In the genomic region with DNA sequence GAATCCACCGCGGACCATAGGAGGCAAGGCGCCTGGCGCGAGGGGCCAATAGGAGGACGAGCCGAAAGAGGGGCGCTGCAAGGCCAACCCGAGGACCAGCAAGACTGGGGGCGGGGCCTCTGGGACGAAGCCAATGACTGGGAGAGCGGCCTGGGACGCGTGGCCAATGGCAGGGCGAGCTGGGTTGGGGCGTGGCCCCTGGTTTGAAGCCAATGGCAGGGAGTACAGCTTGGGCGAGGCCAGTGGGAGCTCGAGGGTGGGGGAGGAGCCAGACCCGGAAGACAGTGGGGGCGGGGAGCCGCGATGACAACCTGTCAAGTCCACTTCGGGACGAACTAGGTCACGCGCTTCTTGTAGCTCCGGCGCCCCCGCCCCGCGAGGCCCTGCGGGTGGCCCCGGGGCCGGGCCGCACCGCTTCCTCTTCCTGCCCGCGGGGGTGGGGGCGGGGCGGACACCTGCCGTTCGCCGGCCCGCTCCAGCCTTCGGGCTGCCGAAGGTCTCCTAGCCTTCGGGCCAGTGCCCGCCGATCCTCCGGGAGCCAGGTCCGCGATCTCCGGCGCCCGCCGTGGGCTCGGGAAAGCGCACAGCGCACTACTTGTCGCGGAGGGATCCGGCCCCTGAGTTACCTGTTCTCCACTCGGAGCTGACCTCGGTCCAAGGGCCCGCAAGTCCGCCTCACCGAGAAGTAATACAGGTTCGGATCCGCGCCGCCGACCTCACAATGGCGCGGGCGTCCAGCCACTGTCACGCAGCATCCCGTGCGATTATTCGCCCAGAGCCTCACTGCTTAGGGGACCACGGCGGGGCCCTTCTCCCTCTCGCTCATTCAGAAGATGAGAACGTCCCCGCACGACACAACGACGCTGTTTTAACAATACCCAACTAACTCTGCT, we compare ENCODE assay signal across 7 mouse cellular contexts. TPM values are rescaled to one million over a fixed set of nuclear protein-coding genes. Genes with fewer than 3 reads are reported as not detected.
A peak's percentile ranks its signal among the peaks of the same experiment; 100 is the strongest.
DNase-seq lines count a peak whose midpoint lies in the region; ATAC-seq lines count a peak whose summit lies in the region.

No protein-coding gene starts in this region.

- H3K36me3 ChIP-seq in embryonic facial prominence, embryonic 11.5 days (replicated peaks; ENCODE audit: control insufficient read depth, insufficient read depth, low read depth, low read length) = no peaks in the 10 kb centered on the region
- no peaks in the 10 kb centered on the region for H3K36me3 ChIP-seq in limb, embryonic 10.5 days
- H3K36me3 ChIP-seq in midbrain, embryonic 13.5 days = no peaks in the 10 kb centered on the region

- under 1% methylated on average over 72 of the region's 87 CpGs for WGBS in embryonic facial prominence, embryonic 11.5 days
- WGBS in limb, embryonic 10.5 days = under 1% methylated on average over 86 of the region's 87 CpGs
- under 1% methylated on average over 67 of the region's 87 CpGs for WGBS in midbrain, embryonic 13.5 days

- peak overlapping the region; percentile 47 for H3K9ac ChIP-seq in embryonic facial prominence, embryonic 11.5 days (replicated peaks; ENCODE audit: low read length)
- H3K9ac ChIP-seq in midbrain, embryonic 13.5 days (replicated peaks) = peak overlapping the region; percentile 78

- H3K9me3 ChIP-seq in embryonic facial prominence, embryonic 11.5 days (replicated peaks; ENCODE audit: control insufficient read depth, low read length) = no peaks in the 10 kb centered on the region
- H3K9me3 ChIP-seq in limb, embryonic 10.5 days (replicated peaks) = no peaks in the 10 kb centered on the region
- no peaks in the 10 kb centered on the region for H3K9me3 ChIP-seq in midbrain, embryonic 13.5 days

- peak; percentile 100 for DNase-seq in adrenal gland, postnatal 14 days
- peak; percentile 100 for DNase-seq in embryonic facial prominence, embryonic 11.5 days (ENCODE audit: low spot score)
- DNase-seq in kidney, adult 11 months = peak; percentile 100
- peak; percentile 99 for DNase-seq in limb, embryonic 10.5 days (ENCODE audit: low spot score)
- peak; percentile 99 for DNase-seq in spleen, adult 12 weeks (ENCODE audit: low spot score)

- peak overlapping the region; percentile 89 for H3K27ac ChIP-seq in embryonic facial prominence, embryonic 11.5 days (replicated peaks; ENCODE audit: low read depth, low read length)
- H3K27ac ChIP-seq in limb, embryonic 10.5 days = peak overlapping the region; percentile 94
- peak overlapping the region; percentile 98 for H3K27ac ChIP-seq in midbrain, embryonic 13.5 days

- peak overlapping the region; percentile 54 for H3K4me2 ChIP-seq in embryonic facial prominence, embryonic 11.5 days (ENCODE audit: low read depth, low read length)
- H3K4me2 ChIP-seq in midbrain, embryonic 13.5 days (replicated peaks) = peak overlapping the region; percentile 65

- no peaks in the 10 kb centered on the region for H3K27me3 ChIP-seq in embryonic facial prominence, embryonic 11.5 days (ENCODE audit: control insufficient read depth, insufficient read depth, low read length)
- H3K27me3 ChIP-seq in limb, embryonic 10.5 days (ENCODE audit: low read depth, poor library complexity, severe bottlenecking) = peaks cover 8% of the 10 kb centered on the region
- no peaks in the 10 kb centered on the region for H3K27me3 ChIP-seq in midbrain, embryonic 13.5 days

- ATAC-seq in embryonic facial prominence, embryonic 11.5 days (replicated peaks; ENCODE audit: insufficient number of reproducible peaks, low FRiP score, low TSS enrichment, low read depth) = peak; percentile 100
- ATAC-seq in granulocyte monocyte progenitor cell, adult 5-6 weeks (replicated peaks; ENCODE audit: poor library complexity, severe bottlenecking) = peak; percentile 92
- ATAC-seq in midbrain, embryonic 13.5 days = peak; percentile 100

- H3K4me1 ChIP-seq in embryonic facial prominence, embryonic 11.5 days (ENCODE audit: control insufficient read depth, insufficient read depth, low read length) = no peaks in the 10 kb centered on the region
- peaks cover 21% of the 10 kb centered on the region for H3K4me1 ChIP-seq in limb, embryonic 10.5 days
- H3K4me1 ChIP-seq in midbrain, embryonic 13.5 days (replicated peaks) = peaks cover 5% of the 10 kb centered on the region; the same call in 1 of the 2 replicates

- H3K4me3 ChIP-seq in embryonic facial prominence, embryonic 11.5 days (ENCODE audit: low read depth, low read length) = peak overlapping the region; percentile 67
- peak overlapping the region; percentile 77 for H3K4me3 ChIP-seq in limb, embryonic 10.5 days
- peak overlapping the region; percentile 68 for H3K4me3 ChIP-seq in midbrain, embryonic 13.5 days (replicated peaks)

RNA-seq across cellular contexts. Expression of a gene that starts 13.9 kb away (rescaled TPM):
- not detected in 2 replicates for total RNA-seq in adrenal gland, postnatal 14 days (2021)
- not detected in 2 replicates for polyA plus RNA-seq in embryonic facial prominence, embryonic 11.5 days (2014; fragmentation: Nextera tagmentation; extraction: Ambion mirVana)
- total RNA-seq in granulocyte monocyte progenitor cell, adult 5-6 weeks (2014; fragmentation: Nextera tagmentation) = not detected in 2 replicates
- not detected in 2 replicates for total RNA-seq in granulocyte monocyte progenitor cell, adult 5-6 weeks (2017)
- polyA plus RNA-seq in limb, embryonic 10.5 days (2016; fragmentation: Nextera tagmentation; extraction: Ambion mirVana) = not detected in 2 replicates
- 0.10 and 0.11 TPM in 2 replicates for polyA plus RNA-seq in midbrain, embryonic 13.5 days (2015; fragmentation: Nextera tagmentation; extraction: Ambion mirVana)

RNA-seq across cellular contexts. Expression of a gene that starts 31.2 kb away (rescaled TPM):
- 54.3 and 55.9 TPM in 2 replicates for total RNA-seq in adrenal gland, postnatal 14 days (2021)
- polyA plus RNA-seq in embryonic facial prominence, embryonic 11.5 days (2014; fragmentation: Nextera tagmentation; extraction: Ambion mirVana) = 14.0 and 15.8 TPM in 2 replicates
- total RNA-seq in granulocyte monocyte progenitor cell, adult 5-6 weeks (2014; fragmentation: Nextera tagmentation) = 48.6 and 54.5 TPM in 2 replicates
- total RNA-seq in granulocyte monocyte progenitor cell, adult 5-6 weeks (2017) = 29.7 and 33.1 TPM in 2 replicates
- 9.5 and 10.6 TPM in 2 replicates for polyA plus RNA-seq in limb, embryonic 10.5 days (2016; fragmentation: Nextera tagmentation; extraction: Ambion mirVana)
- polyA plus RNA-seq in midbrain, embryonic 13.5 days (2015; fragmentation: Nextera tagmentation; extraction: Ambion mirVana) = 23.4 and 23.5 TPM in 2 replicates

Comparison
In these comparisons a context has a peak if more than half of its experiments do, and no peak if none do; other contexts are left out.
1. Peak in every context shown above with its lines: DNase-seq, ATAC-seq, H3K4me3 ChIP-seq and H3K27ac ChIP-seq.